Mouse (Mus musculus) lung, embryonic 14.5 days (tissue): Measurements from ENCODE around the gene Fgf12. TPM values are rescaled to one million over a fixed set of nuclear protein-coding genes. Genes with fewer than 3 reads are reported as not detected.

Source experiments
- ATAC-seq: fragments of 200-750 bp; cut with Nextera tagmentation; 2 replicates; pipeline ENCODE4 v1.8.0; 2017; ENCODE audit warnings: mild to moderate bottlenecking, moderate TSS enrichment, moderate library complexity; ENCODE audit not compliant: insufficient read depth
- DNase-seq: peaks from one replicate; pipeline ENCODE4 v3.0.0-alpha.2; 2015
- H3K27ac ChIP-seq: fragments of 300-500 bp; sonication (generic); 2 replicates; pipeline ENCODE4 v1.5.1; 2014; ENCODE audit warnings: low read depth, mild to moderate bottlenecking, moderate library complexity
- H3K27me3 ChIP-seq: fragments of 300-500 bp; sonication (generic); 2 replicates; pipeline ENCODE4 v1.6.1; 2014; ENCODE audit warnings: low read length, control low read depth; ENCODE audit not compliant: insufficient read depth
- H3K36me3 ChIP-seq: fragments of 300-500 bp; sonication (generic); 2 replicates; pipeline ENCODE4 v1.6.1; 2014; ENCODE audit warnings: control low read depth; ENCODE audit not compliant: insufficient read depth
- H3K4me1 ChIP-seq: fragments of 300-500 bp; sonication (generic); 2 replicates; pipeline ENCODE4 v1.6.1; 2014; ENCODE audit warnings: antibody characterized with exemption, control low read depth; ENCODE audit not compliant: insufficient read depth
- H3K4me2 ChIP-seq: fragments of 300-500 bp; sonication (generic); 2 replicates; pipeline ENCODE4 v1.6.1; 2014; ENCODE audit warnings: mild to moderate bottlenecking
- H3K4me3 ChIP-seq: fragments of 300-500 bp; sonication (generic); 2 replicates; pipeline ENCODE4 v1.5.1; 2014; ENCODE audit warnings: low read depth, low read length
- H3K9ac ChIP-seq: fragments of 300-500 bp; sonication (generic); 2 replicates; pipeline ENCODE4 v1.6.1; 2014
- H3K9me3 ChIP-seq: fragments of 300-500 bp; sonication (generic); 2 replicates; pipeline ENCODE4 v1.6.1; 2016; ENCODE audit warnings: low read depth, low read length, control low read depth
- CTCF ChIP-seq: IDR thresholded peaks from 2 replicates; pipeline ENCODE4 v1.5.1; 2016; ENCODE audit warnings: antibody characterized with exemption, low read depth
- WGBS: fragments of 180-500 bp; shearing (Covaris S2); extraction: QIAGEN DNeasy Blood & Tissue Kit; methylation state at CpG from one replicate; pipeline ENCODE4 v1.1.7; 2014; 5-methylcytosine and 5-hydroxymethylcytosine counted together
- microRNA counts: library from miRNA; unstranded; fragments of <30 nt; microRNA quantifications from one replicate; lab custom pipeline; 2016
- microRNA-seq: library from miRNA; unstranded; fragments of <30 nt; microRNA quantifications from one replicate; pipeline ENCODE4, GENCODE M21; 2016; ENCODE audit warnings: borderline number of aligned reads
- polyA plus RNA-seq: library from polyadenylated mRNA; unstranded; fragments of >200 nt; fragmentation: Nextera tagmentation; extraction: Ambion mirVana; gene quantifications from 2 replicates; pipeline ENCODE4 v1.2.1, GENCODE M21; 2014

The Fgf12 gene
- polyA plus RNA-seq, 1 experiment from 2014 or later = 1.6 TPM

GRCm38 (mm10) chr16:28156443-28156842 lies 596.4 kb downstream of the Fgf12 start:
- Histone ChIP-seq H3K36me3 (no peaks in the 10 kb centered on the region), H3K4me1 (no peaks in the 10 kb centered on the region), H3K27ac (no peak overlapping the region), H3K4me3 (no peak overlapping the region), H3K9ac (no peak overlapping the region), H3K27me3 (no peaks in the 10 kb centered on the region), H3K9me3 (no peaks in the 10 kb centered on the region), H3K4me2 (no peak overlapping the region)
- 87% methylated on average over 2 of the region's 2 CpGs for WGBS
- no peak for TF ChIP-seq CTCF
- DNase-seq (no peak), ATAC-seq (no peak)

DNA sequence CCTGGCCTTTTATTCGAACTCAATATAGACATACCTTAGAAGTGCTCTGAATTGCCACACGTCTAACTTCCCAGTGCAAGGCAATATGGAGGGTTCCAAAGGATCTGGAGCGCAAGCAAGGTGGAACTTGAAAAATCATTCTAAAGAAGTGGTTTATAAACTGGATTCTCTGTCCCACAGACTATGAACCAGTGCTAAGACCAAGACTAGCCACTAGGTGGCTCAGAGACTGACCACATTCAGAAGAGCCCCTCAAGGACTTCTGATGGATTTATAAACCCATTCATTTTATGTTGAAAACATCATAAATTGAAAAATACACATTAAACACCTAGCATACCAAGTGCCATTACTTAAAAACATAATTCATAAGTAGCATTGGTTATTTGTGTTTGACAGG lies 611.9 kb downstream of the Fgf12 start:
- no peaks in the 10 kb centered on the region for H3K36me3 ChIP-seq
- 74% methylated on average over 3 of the region's 3 CpGs for WGBS
- ATAC-seq = no peak
- TF ChIP-seq CTCF = peak; percentile 57
- H3K4me3 ChIP-seq = no peak overlapping the region
- no peak overlapping the region for H3K4me2 ChIP-seq
- no peaks in the 10 kb centered on the region for H3K4me1 ChIP-seq
- H3K9me3 ChIP-seq = no peaks in the 10 kb centered on the region
- H3K9ac ChIP-seq = no peak overlapping the region
- H3K27ac ChIP-seq = no peak overlapping the region
- no peaks in the 10 kb centered on the region for H3K27me3 ChIP-seq
- DNase-seq = peak; percentile 63

DNA sequence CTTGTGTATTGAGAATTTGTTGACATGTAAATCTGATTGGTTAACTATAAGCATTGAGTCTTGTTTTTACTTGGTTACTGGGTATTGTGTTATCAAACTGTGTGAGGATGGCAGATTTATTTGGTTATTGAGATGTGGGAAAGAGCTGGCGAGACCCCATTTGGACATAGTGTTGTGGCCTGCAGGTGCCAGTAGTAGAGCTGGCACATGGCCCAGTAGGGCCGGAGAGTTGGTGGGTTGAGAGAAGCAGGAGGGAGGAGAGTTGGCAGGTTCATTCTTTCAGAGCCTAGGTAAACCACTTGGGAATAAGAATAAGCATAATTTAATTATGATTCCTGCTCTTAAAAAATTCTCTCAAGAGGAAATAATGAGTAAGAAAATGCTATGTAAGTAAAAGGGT lies 625.9 kb downstream of the Fgf12 start:
- no peak overlapping the region for H3K4me3 ChIP-seq
- H3K27ac ChIP-seq = no peak overlapping the region
- no peaks in the 10 kb centered on the region for H3K4me1 ChIP-seq
- ATAC-seq (no peak), DNase-seq (no peak)
- H3K9ac ChIP-seq = no peak overlapping the region
- H3K4me2 ChIP-seq = no peak overlapping the region
- 76% methylated on average over 2 of the region's 2 CpGs for WGBS
- no peak for TF ChIP-seq CTCF
- no peaks in the 10 kb centered on the region for H3K36me3 ChIP-seq
- no peaks in the 10 kb centered on the region for H3K9me3 ChIP-seq
- H3K27me3 ChIP-seq = no peaks in the 10 kb centered on the region

MicroRNAs encoded within 50 kb of the gene (microRNA counts, 519-probe panel; counts per million panel counts)
- microRNA mmu-miR-690 (lab: Ali Mortazavi, UCI) = 1,698 counts per million, percentile 14 among the panel's probes with 10 or more counts

Small RNA genes within 50 kb of the gene (microRNA-seq; reads per million reads assigned to microRNA genes)
- gene Mir690 = not detected

Other genes with a start within 250 kb of the Fgf12 start
- 7.3 and 9.6 TPM in 2 replicates for gene Mb21d2, start 176.6 kb upstream of the Fgf12 start, polyA plus RNA-seq